Mouse (Mus musculus) limb, embryonic 11.5 days (tissue): Measurements from ENCODE around the gene Efr3b. TPM values are rescaled to one million over a fixed set of nuclear protein-coding genes. Genes with fewer than 3 reads are reported as not detected.

Source experiments
- ATAC-seq: fragments of 200-750 bp; cut with Nextera tagmentation; 2 replicates; pipeline ENCODE4 v1.8.0; 2017; ENCODE audit warnings: low read depth; ENCODE audit not compliant: insufficient number of reproducible peaks, low FRiP score, low TSS enrichment
- DNase-seq: peaks from one replicate; pipeline ENCODE4 v3.0.0-alpha.2; 2015; ENCODE audit warnings: low spot score
- H3K27ac ChIP-seq: fragments of 300-500 bp; sonication (generic); replicated peaks from 2 replicates; pipeline ENCODE4 v1.5.1; 2014; ENCODE audit warnings: low read depth, mild to moderate bottlenecking, low read length
- H3K27me3 ChIP-seq: fragments of 300-500 bp; sonication (generic); 2 replicates; pipeline ENCODE4 v1.6.1; 2014; ENCODE audit warnings: mild to moderate bottlenecking, low read length, mixed read lengths; ENCODE audit not compliant: control insufficient read depth, insufficient read depth
- H3K36me3 ChIP-seq: fragments of 300-500 bp; sonication (generic); 2 replicates; pipeline ENCODE4 v1.6.1; 2014; ENCODE audit warnings: mild to moderate bottlenecking, low read length, moderate library complexity, mixed read lengths; ENCODE audit not compliant: control insufficient read depth, insufficient read depth
- H3K4me1 ChIP-seq: fragments of 300-500 bp; sonication (generic); 2 replicates; pipeline ENCODE4 v1.6.1; 2014; ENCODE audit warnings: low read length, mixed read lengths; ENCODE audit not compliant: control insufficient read depth, insufficient read depth
- H3K4me2 ChIP-seq: fragments of 300-500 bp; sonication (generic); 2 replicates; pipeline ENCODE4 v1.6.1; 2014; ENCODE audit warnings: low read depth, mild to moderate bottlenecking, moderate library complexity; ENCODE audit not compliant: severe bottlenecking
- H3K4me3 ChIP-seq: fragments of 300-500 bp; sonication (generic); 2 replicates; pipeline ENCODE4 v1.5.1; 2014; ENCODE audit warnings: low read depth, low read length
- H3K9ac ChIP-seq: fragments of 300-500 bp; sonication (generic); 2 replicates; pipeline ENCODE4 v1.6.1; 2014; ENCODE audit warnings: mild to moderate bottlenecking, low read length
- H3K9me3 ChIP-seq: fragments of 300-500 bp; sonication (generic); 2 replicates; pipeline ENCODE4 v1.6.1; 2016; ENCODE audit warnings: low read length; ENCODE audit not compliant: control insufficient read depth
- WGBS: fragments of 180-500 bp; shearing (Covaris S2); extraction: QIAGEN DNeasy Blood & Tissue Kit; methylation state at CpG from one replicate; pipeline ENCODE4 v1.1.7; 2014; 5-methylcytosine and 5-hydroxymethylcytosine counted together
- polyA plus RNA-seq: library from polyadenylated mRNA; unstranded; fragments of >200 nt; fragmentation: Nextera tagmentation; extraction: Ambion mirVana; gene quantifications from 2 replicates; pipeline ENCODE4 v1.2.1, GENCODE M21; 2014

Efr3b gene
- polyA plus RNA-seq, 1 experiment from 2014 or later = 6.3 TPM

GRCm38 (mm10) chr12:4050861-4051425 lies 12.2 kb upstream of the Efr3b start:
- H3K27ac ChIP-seq = no peak overlapping the region
- no peaks in the 10 kb centered on the region for H3K36me3 ChIP-seq
- H3K4me2 ChIP-seq = no peak overlapping the region
- H3K4me1 ChIP-seq = no peaks in the 10 kb centered on the region
- H3K27me3 ChIP-seq = no peaks in the 10 kb centered on the region
- H3K9ac ChIP-seq = no peak overlapping the region
- no peaks in the 10 kb centered on the region for H3K9me3 ChIP-seq
- no peak for ATAC-seq
- DNase-seq = no peak
- WGBS = 72% methylated on average over 9 of the region's 9 CpGs
- H3K4me3 ChIP-seq = no peak overlapping the region

- Histone ChIP-seq H3K4me3 (no peak overlapping the region), H3K4me2 (no peak overlapping the region), H3K27ac (no peak overlapping the region), H3K27me3 (no peaks in the 10 kb centered on the region), H3K9ac (no peak overlapping the region), H3K9me3 (no peaks in the 10 kb centered on the region), H3K4me1 (no peaks in the 10 kb centered on the region), H3K36me3 (no peaks in the 10 kb centered on the region)
- WGBS = 69% methylated on average over 6 of the region's 6 CpGs
- ATAC-seq = no peak
- DNase-seq = no peak
Measured at GRCm38 (mm10) chr12:4048031-4048430, 9.3 kb upstream of the Efr3b start.

GRCm38 (mm10) chr12:4045992-4046391 lies 7.3 kb upstream of the Efr3b start:
- Histone ChIP-seq H3K36me3 (no peaks in the 10 kb centered on the region), H3K4me2 (no peak overlapping the region), H3K27ac (no peak overlapping the region), H3K4me3 (no peak overlapping the region), H3K9ac (no peak overlapping the region), H3K4me1 (no peaks in the 10 kb centered on the region), H3K9me3 (no peaks in the 10 kb centered on the region), H3K27me3 (no peaks in the 10 kb centered on the region)
- DNase-seq = no peak
- no peak for ATAC-seq
- 79% methylated on average over 1 of the region's 1 CpGs for WGBS

GRCm38 (mm10) chr12:4042411-4042810 lies 3.7 kb upstream of the Efr3b start:
- no peak overlapping the region for H3K27ac ChIP-seq
- ATAC-seq = no peak
- 65% methylated on average over 5 of the region's 5 CpGs for WGBS

GRCm38 (mm10) chr12:4039046-4039445 lies 331 bp upstream of the Efr3b start:
- Histone ChIP-seq H3K36me3 (no peaks in the 10 kb centered on the region), H3K4me1 (peaks cover 9% of the 10 kb centered on the region), H3K27ac (no peak overlapping the region), H3K4me3 (peak overlapping the region; percentile 82), H3K4me2 (peak overlapping the region; percentile 93), H3K27me3 (no peaks in the 10 kb centered on the region), H3K9me3 (no peaks in the 10 kb centered on the region), H3K9ac (no peak overlapping the region)
- 2% methylated on average over 13 of the region's 13 CpGs for WGBS
- DNase-seq (no peak), ATAC-seq (no peak; the same call in 1 of the 2 replicates)

More at GRCm38 (mm10) chr12:4042411-4042810, 3.7 kb upstream of the Efr3b start:
- H3K9ac ChIP-seq = no peak overlapping the region
- DNase-seq = no peak
- no peaks in the 10 kb centered on the region for H3K27me3 ChIP-seq
- peaks cover 9% of the 10 kb centered on the region for H3K4me1 ChIP-seq
- no peaks in the 10 kb centered on the region for H3K9me3 ChIP-seq
- no peak overlapping the region for H3K4me3 ChIP-seq
- H3K36me3 ChIP-seq = no peaks in the 10 kb centered on the region
- no peak overlapping the region for H3K4me2 ChIP-seq

- ATAC-seq (no peak), DNase-seq (no peak)
- peak overlapping the region; percentile 93 for H3K4me2 ChIP-seq
- 23% methylated on average over 5 of the region's 5 CpGs for WGBS
- H3K36me3 ChIP-seq = no peaks in the 10 kb centered on the region
- no peaks in the 10 kb centered on the region for H3K27me3 ChIP-seq
- no peak overlapping the region for H3K27ac ChIP-seq
- peaks cover 9% of the 10 kb centered on the region for H3K4me1 ChIP-seq
- H3K9me3 ChIP-seq = no peaks in the 10 kb centered on the region
- peak overlapping the region; percentile 82 for H3K4me3 ChIP-seq
- peak overlapping the region; percentile 83; the same call in 1 of the 2 replicates for H3K9ac ChIP-seq
Measured at GRCm38 (mm10) chr12:4037511-4037910, 1.2 kb downstream of the Efr3b start.

- ATAC-seq (no peak), DNase-seq (no peak)
- H3K27ac ChIP-seq = no peak overlapping the region
- H3K9me3 ChIP-seq = no peaks in the 10 kb centered on the region
- H3K9ac ChIP-seq = no peak overlapping the region
- WGBS = 90% methylated on average over 5 of the region's 5 CpGs
- no peak overlapping the region for H3K4me3 ChIP-seq
- peaks cover 9% of the 10 kb centered on the region for H3K4me1 ChIP-seq
- H3K27me3 ChIP-seq = no peaks in the 10 kb centered on the region
- H3K4me2 ChIP-seq = no peak overlapping the region
- no peaks in the 10 kb centered on the region for H3K36me3 ChIP-seq
Measured at GRCm38 (mm10) chr12:4036157-4036556, 2.6 kb downstream of the Efr3b start.

- no peak for ATAC-seq
- no peak overlapping the region for H3K27ac ChIP-seq
- no peak for DNase-seq
- H3K4me2 ChIP-seq = no peak overlapping the region
- WGBS = 81% methylated on average over 4 of the region's 4 CpGs
- no peak overlapping the region for H3K4me3 ChIP-seq
- H3K9me3 ChIP-seq = no peaks in the 10 kb centered on the region
- no peaks in the 10 kb centered on the region for H3K27me3 ChIP-seq
- H3K4me1 ChIP-seq = no peaks in the 10 kb centered on the region
- no peak overlapping the region for H3K9ac ChIP-seq
- H3K36me3 ChIP-seq = no peaks in the 10 kb centered on the region
Measured at GRCm38 (mm10) chr12:4029064-4029463, 9.7 kb downstream of the Efr3b start.

- ATAC-seq = no peak
- Histone ChIP-seq H3K9me3 (no peaks in the 10 kb centered on the region), H3K27ac (no peak overlapping the region), H3K4me3 (no peak overlapping the region), H3K4me2 (no peak overlapping the region), H3K4me1 (no peaks in the 10 kb centered on the region), H3K9ac (no peak overlapping the region), H3K36me3 (no peaks in the 10 kb centered on the region), H3K27me3 (no peaks in the 10 kb centered on the region)
- WGBS = 77% methylated on average over 11 of the region's 11 CpGs
- DNase-seq = no peak
Measured at GRCm38 (mm10) chr12:4028516-4028915, 10.2 kb downstream of the Efr3b start.
